Mouse (Mus musculus) C2C12 (cell line): ENCODE results near the gene Sun1.

Source experiments
- CEBPB ChIP-seq: IDR thresholded peaks from one replicate; pipeline ENCODE4 v1.6.1; 2011; ENCODE audit warnings: low read depth, mild to moderate bottlenecking, control low read depth, moderate library complexity
- CTCF ChIP-seq: IDR thresholded peaks from one replicate; pipeline ENCODE4 v1.5.1; 2011; ENCODE audit not compliant: control insufficient read depth, insufficient read depth, insufficient read length
- MAX ChIP-seq: IDR thresholded peaks from one replicate; pipeline ENCODE4 v1.6.1; 2011; ENCODE audit warnings: mild to moderate bottlenecking, control low read depth
- MYOD1 ChIP-seq: IDR thresholded peaks from one replicate; pipeline ENCODE4 v1.6.1; 2011; ENCODE audit warnings: low read depth; ENCODE audit not compliant: control insufficient read depth, insufficient read length
- MYOG ChIP-seq: IDR thresholded peaks from one replicate; pipeline ENCODE4 v1.6.1; 2011; ENCODE audit not compliant: control insufficient read depth, insufficient read length; ENCODE audit errors: extremely low read depth

DNA sequence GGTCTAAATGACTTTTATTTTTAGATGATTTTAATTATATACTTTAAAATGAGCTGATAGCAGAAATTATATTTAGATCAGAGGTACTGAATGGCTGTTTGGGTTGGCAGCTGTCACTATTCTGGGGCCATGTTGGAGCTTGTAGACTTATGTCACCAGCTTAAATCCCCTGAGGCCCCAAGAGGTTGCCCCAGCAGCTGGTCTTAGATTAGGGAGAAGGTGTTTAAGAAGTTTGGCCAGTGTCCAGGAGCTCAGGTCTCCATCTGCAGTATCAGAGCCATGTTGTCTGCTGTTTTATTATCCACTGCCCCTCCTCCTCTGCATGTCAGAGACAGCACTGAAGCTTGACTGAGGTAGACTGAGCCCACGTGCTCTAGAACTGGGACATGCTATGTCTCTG, 42.9 kb downstream of the Sun1 start:
- TF ChIP-seq CTCF = no peak
- TF ChIP-seq MYOG = no peak
- no peak for TF ChIP-seq CEBPB
- no peak for TF ChIP-seq MYOD1
- TF ChIP-seq MAX = no peak
